Mouse (Mus musculus) brain, adult 2 months (tissue): ENCODE measurements around the gene Cep41.

Source experiments
- DNase-seq: peaks from one replicate; pipeline ENCODE4 v3.0.0; 2011; ENCODE audit warnings: low read depth, low spot score

Gene Cep41

GRCm38 (mm10) chr6:30628152-30628551 lies 65.4 kb downstream of the Cep41 start:
- DNase-seq: peak; percentile 58

DNA sequence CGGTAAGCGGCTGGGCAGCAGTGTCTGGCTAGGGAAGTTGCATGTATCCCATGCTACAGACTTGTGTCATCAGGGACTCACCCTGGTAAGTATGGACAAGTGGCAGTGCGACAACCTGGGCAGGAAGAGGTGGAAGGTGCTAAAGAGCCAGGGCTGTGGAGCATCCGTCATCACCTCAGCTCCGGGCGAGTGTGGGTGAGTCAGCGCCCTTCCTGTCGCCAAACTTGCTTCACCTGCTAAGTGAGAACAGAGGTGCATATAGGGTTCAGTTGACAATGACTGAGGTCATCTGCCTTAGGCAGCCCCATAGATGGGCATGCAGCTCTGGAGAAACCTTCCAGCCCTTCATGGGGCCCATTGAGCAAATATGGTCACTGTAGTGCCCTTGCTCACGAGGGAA lies 68.8 kb downstream of the Cep41 start:
- no peak for DNase-seq

GRCm38 (mm10) chr6:30621986-30622389 lies 71.6 kb downstream of the Cep41 start:
- DNase-seq: no peak

GRCm38 (mm10) chr6:30620994-30621393 lies 72.6 kb downstream of the Cep41 start:
- no peak for DNase-seq

DNA sequence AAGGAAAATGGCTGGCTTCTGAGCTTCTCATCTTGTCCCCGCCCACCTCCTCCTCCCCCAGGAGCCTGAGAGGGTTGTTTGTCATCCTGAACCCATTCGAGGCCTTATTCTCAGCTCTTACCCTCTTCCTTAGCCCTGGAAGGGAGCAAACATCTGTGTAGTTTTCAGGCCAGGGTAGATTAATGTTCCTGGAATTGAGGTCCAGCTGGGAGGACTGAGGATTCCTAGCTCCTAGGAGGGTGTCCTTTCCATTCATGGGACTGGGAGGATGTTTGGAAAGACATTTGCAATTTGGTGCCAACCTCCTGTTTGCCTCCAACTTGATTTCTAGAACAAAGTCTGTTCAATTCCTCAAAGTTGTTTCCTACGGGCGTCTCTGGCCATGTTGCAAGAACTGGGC lies 73.0 kb downstream of the Cep41 start:
- no peak for DNase-seq

GRCm38 (mm10) chr6:30619606-30620005 lies 73.9 kb downstream of the Cep41 start:
- peak; percentile 17 for DNase-seq

- DNase-seq: no peak
Observed at GRCm38 (mm10) chr6:30618735-30619134, 74.8 kb downstream of the Cep41 start.

DNA sequence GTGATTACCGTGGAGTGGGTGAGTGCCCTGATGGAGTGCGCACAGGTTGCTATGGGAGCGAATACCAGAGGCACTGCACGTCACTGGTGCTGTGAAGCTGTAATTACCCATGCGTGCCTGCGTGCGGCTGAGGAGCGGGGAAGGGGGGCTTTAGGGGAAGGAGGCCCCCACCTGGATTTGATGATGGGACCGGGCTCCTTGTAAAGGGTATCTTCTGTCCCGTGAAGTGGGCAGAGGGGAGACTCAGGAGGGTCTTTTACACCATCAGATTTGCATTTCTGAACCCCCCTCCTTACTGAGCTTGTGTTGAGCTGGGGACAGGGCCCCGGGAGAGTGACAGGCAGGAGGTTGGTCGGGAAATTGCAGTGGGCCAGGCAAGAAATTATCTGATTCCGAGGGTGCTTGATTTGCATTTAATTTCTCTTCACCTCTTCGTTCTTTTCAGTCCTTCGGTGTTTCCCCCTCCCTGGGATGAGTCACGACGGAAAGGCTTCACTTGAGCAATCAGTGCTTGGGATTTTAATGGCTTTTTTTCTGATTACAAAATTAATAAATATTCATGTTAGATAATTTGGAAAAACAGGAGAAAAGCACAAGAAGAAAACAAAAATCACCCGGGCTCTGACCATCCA lies 75.5 kb downstream of the Cep41 start:
- DNase-seq: peak; percentile 88

DNA sequence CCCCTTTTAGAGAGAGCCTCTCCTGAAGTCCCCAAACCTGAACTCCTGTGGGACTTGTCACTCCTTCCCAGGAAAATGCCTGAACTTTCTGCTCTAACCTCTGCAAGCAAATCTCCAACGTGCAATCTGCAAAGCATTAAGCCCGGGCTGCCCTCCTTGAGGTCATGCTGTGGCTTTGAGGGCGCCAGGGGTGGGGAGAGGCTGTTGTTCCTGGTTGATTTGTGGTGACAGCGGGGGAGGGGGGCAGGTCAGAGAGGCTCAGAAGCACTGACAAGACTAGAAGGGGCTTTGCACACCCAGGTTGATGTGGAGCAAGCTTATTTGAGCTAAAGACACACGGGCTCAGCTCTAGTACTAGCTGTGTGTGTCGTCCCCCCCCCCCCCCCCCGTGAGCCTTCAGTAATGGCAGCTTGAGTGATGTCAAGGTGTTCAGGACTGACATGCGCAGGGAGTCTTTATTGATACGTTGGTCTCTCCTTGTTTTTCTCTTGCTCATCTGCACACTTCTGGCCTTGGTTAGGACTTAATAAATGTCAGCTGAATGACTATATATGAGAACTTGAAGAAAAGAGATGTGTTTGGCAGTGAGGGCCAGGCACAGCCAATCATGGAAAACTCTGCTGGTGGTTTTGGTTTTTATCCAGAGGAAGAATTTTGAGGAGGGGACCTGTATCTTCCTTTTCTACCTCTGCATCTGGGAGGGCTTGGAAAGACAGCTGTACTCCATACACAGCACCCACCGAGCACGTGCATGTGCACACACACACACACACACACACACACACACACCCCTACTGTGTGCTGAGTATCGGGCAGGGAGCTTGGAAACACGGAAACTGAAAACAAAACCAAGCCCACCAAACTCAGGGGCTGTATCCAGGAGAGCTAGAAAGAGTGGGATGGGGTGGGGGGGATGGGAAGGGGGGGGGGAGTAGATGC lies 76.3 kb downstream of the Cep41 start:
- no peak for DNase-seq

DNA sequence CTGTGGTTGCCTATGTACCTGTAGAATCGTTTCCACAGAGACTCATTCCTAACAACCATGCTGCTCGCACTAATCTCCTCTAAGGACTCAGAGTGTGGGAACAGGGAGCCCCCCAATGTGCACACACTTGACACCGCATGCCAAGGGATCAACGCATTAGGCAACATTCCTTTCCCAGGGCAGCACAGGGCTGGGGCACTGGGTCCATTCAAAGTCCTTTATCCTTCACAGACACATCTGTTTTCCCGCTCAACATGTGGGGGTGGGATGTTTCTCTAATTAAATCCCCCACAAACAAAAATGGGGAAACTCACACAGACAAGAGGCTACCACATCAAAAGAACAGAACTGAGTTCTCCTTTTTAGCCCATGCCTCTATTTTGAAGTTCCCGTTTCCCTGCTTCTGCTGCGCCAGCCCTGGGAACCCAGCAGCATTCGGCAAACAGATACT lies 77.0 kb downstream of the Cep41 start:
- DNase-seq: no peak

DNA sequence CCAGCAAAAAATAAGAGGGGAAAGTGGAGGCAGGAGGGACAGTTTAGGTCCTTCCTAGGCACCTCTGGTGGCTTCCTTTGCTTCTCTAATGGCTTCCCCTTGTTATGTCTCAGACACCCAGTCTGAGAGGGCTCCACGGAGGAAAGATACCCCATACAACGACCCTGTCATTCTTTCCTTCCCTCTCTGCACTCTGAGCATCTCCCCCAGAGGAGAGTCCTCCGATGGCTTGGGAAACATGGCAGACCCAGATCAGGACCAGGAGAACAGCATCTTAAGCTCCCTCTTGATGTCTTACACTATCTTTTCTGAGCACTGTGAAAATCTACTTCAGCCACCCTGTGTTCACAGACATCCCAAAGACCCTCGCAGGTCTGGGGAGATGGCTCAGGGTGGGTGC lies 77.8 kb downstream of the Cep41 start:
- DNase-seq: no peak

DNA sequence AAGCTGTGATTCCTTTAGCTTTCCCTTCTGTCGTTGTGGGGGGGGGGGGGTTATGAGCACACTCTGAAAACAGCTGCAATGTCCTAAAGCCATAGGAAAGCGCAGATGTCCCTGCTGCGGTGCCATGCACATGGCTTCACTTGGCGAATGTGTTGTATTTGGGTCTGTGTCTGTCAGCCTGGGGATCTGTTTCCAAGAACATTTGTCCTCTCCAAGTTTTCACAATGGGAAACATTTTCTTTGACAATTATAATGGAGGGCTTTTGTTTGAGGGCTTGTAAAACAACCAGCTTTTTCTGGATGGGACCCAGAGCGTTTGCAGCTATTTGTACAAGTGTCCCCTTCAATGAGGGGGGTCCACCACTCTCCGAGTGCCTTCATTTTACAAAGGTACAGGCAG lies 79.3 kb downstream of the Cep41 start:
- DNase-seq: peak; percentile 73

DNA sequence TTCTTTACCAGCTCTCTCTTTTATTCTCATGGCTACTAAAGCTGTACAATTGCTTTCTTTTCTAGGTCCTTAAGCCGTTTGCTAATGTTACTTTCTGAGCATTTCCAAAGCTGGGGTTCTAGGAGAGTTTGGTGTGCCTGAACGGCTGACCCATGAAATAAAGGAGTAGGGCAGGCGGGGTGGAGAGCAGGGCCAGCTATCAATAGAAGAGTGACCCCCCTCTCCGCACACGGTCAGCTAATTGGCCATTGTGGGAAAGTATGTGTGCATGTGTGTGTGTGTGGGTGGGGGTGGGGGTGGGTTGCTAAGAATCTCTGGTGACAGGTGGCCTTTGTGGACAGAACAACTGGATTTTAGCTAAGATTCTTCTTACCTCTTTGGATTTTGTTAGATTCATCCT lies 82.3 kb downstream of the Cep41 start:
- DNase-seq: no peak

- DNase-seq: no peak
Observed at GRCm38 (mm10) chr6:30610710-30611109, 82.8 kb downstream of the Cep41 start, which contains the start of gene Cpa5. Gene Cpa5 (plus strand): TSS chr6:30611010.

- no peak for DNase-seq
Observed at GRCm38 (mm10) chr6:30605672-30606071, 87.9 kb downstream of the Cep41 start.

- DNase-seq: no peak
Observed at GRCm38 (mm10) chr6:30605111-30605510, 88.4 kb downstream of the Cep41 start.

DNA sequence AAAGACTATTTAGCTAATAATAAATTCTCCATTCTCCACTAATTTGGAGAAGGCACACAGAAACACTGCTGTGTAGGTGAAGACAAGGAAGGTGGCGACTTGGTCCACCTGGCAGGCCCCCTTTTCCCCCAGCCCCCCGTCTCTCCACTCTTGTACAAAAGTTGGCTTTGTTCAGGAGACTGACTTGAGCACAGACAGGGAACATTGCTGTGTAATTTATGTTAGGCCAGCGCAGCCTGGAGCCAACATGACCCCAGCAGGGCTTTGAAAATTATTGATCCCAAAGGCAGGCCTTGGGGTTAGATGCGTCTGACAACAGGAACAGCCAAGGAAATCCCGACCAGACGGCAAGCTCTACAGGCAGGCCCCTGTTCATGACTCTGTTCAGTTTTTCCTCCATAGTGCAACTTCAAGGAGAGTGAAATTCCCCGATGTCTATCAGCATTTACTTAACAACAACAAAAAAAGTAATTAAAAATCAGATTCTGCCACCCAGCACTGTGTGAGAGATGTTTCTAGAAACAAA lies 89.1 kb downstream of the Cep41 start:
- no peak for DNase-seq
